Mouse (Mus musculus) cerebellum, adult 9-11 months (tissue): ENCODE results near the gene Mrpl43.

Source experiments
- DNase-seq: peaks from one replicate; pipeline ENCODE4 v3.0.0; 2022

Gene Mrpl43

DNA sequence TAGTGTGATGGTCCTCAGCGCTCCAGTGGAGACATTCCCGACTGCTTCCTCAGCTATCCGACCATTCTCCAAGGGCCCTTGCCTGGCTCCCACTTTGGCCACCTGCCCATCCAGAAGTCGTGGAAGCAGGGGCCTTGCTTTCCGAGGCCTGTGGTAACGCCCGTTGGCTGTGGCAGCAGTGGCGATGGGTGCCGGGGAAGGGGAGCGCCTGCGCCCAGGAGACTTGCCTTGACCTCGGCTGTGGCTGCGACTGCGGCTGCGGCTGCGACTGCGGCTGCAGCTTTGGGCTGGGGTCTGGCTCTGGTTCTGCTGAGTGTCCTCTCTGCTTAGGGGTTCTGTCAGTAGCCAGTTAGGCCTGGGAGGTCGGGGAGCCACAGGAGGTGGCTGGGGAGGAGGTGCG lies 22.5 kb upstream of the Mrpl43 start:
- DNase-seq, result peak; percentile 52

- peak; percentile 64 for DNase-seq
Observed at GRCm38 (mm10) chr19:45027848-45028247, 21.6 kb upstream of the Mrpl43 start.

GRCm38 (mm10) chr19:45026958-45027670 lies 20.9 kb upstream of the Mrpl43 start:
- peak; percentile 26 for DNase-seq

- peak; percentile 43 for DNase-seq
Observed at GRCm38 (mm10) chr19:45025937-45026568, 19.8 kb upstream of the Mrpl43 start.

DNA sequence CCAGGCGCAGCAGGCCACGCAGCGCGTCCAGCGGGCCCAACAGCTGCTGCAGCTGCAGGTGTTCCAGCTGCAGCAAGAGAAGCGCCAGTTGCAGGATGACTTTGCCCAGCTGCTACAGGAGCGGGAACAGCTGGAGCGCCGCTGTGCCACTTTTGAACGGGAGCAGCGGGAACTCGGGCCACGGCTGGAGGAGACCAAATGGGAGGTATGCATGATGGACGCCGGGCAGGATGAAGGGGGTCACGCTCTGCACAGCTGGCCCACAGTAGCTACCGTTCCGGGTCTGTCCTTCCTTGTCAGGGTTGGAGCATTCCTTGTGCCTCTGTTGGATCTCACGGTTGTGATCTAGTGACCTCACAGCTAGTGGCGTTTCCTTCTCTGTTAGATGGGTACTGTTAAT lies 18.5 kb upstream of the Mrpl43 start:
- peak; percentile 37 for DNase-seq

GRCm38 (mm10) chr19:45023993-45024392 lies 17.8 kb upstream of the Mrpl43 start:
- no peak for DNase-seq

DNA sequence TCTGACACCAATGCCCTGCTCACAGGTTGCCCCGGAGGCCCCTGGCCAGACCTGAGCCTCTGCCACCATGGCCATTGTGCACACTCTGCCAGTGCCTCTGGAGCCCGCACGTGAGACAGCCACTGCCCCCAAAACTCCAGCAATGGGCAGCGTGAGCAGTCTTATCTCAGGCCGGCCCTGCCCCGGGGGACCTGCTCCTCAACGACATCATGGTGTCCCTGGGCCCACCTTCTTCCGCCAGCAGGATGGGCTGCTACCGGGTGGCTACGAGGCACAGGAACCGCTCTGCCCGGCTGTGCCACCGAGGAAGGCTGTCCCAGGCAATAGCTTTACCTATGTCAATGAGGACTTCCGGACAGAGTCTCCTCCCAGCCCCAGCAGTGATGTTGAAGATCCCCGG lies 15.1 kb upstream of the Mrpl43 start:
- peak; percentile 40 for DNase-seq

DNA sequence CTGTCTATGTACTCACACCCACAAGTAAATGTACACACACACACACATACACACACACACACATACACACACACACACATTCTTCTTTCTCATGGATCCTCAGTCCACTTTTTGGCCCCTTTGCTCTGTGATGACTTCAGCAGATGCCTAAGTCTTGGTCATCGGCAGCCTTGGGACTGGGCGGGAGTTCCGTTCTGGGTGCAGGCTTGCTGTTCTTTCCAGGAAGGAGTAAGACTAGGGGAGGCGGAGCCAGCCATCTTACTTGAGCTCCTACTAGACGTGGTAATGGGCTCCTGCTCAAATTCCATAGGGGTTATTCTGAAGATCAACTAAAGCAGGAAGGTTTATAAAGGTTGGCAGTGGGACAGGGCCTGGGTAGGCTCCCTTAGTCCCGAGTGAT lies 14.1 kb upstream of the Mrpl43 start:
- DNase-seq, result no peak

- peak; percentile 79 for DNase-seq
Observed at GRCm38 (mm10) chr19:45018351-45018831, 12.1 kb upstream of the Mrpl43 start.

GRCm38 (mm10) chr19:45017909-45018308 lies 11.7 kb upstream of the Mrpl43 start:
- peak; percentile 89 for DNase-seq

DNA sequence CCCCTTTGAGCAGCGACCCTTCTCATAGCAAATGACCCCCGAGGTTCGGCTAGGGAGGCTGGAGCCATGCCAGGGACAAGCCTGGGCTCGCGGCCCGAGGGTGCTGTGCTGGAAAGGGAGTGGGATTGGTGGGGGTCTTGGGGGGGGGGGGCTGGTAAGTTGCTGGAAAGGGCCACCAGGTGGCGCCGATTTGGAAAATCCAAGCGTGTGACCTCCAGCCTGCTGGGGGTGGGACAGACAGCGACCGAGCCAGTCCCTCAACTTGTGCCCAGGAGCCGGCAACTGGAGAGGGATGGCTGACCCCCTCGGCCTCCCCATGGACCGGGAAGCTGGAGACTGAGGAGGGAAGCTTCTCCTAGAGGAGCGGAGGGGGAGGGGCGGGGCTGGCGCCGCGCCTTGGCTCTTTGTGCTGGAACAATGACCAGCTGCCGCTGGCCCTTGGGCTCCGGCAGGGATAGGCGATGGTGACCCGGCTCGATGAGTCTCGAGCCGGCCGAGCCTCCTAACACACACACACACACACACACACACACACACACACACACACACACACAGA lies 11.1 kb upstream of the Mrpl43 start:
- DNase-seq, result peak; percentile 92

DNA sequence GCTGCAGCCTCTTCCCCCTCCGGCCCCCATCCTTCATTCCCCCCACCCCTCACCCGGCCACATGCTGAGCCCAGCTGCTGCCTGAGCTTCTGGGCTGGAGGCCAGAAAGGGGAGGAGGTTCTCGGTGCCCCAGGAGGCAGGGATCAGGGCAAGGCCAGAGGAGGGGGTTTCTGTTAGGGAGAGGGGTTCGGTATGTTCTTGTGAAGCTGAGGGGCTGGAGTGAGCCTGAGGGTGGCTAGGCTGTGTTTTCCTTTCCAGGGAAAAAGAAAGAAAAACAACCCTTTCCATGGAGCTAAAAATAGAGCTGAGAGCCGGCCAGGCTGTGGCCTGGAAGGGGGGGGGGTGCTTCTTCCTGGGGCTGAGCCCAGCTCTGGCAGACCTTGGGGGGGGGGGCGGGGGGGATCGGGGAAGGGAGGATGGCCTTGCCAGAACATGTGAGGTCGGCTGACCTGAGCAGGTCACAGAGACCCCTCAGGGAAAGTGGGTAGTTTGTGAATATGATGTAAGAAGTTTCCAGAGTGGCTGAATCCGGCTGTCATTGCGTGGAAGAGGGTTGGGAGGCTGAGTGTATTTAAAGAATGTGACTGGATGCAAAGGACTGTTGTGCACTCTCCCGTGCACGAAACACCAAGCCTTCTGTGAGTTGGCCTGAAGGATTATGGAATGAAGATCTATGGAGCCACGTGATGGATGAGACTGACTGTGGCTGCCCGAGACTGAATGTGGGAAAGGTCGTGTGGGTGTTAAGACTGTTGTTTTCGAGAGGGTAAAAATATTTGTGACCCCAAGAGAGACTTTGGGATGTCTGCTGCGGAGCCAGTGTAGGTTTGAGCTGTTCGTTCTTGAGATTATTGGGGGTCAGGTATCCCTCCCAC lies 10.3 kb upstream of the Mrpl43 start:
- DNase-seq, result peak; percentile 89

GRCm38 (mm10) chr19:45015518-45016281 lies 9.5 kb upstream of the Mrpl43 start:
- DNase-seq, result peak; percentile 84

DNA sequence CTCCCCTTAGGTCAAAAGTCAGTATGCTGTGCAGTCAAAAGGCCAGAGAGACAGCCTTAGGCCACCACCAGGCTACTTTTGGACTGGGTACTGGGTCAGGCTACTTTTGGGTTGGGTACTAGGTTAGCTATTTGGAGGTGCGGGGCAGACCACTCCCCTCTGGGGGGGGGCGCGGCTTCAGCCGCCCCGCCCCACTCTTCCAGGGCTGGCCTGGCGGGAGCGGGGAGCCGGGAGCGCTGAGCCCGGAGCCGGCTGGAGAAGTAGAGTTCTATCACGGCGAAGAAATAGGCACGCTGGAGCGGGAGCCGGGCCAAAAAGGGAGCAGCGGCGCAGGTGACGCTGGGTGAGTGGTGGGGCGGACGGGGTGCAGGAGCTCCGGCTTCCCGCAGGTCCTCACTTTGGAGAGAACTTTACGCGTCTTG lies 8.8 kb upstream of the Mrpl43 start:
- DNase-seq, result peak; percentile 84

DNA sequence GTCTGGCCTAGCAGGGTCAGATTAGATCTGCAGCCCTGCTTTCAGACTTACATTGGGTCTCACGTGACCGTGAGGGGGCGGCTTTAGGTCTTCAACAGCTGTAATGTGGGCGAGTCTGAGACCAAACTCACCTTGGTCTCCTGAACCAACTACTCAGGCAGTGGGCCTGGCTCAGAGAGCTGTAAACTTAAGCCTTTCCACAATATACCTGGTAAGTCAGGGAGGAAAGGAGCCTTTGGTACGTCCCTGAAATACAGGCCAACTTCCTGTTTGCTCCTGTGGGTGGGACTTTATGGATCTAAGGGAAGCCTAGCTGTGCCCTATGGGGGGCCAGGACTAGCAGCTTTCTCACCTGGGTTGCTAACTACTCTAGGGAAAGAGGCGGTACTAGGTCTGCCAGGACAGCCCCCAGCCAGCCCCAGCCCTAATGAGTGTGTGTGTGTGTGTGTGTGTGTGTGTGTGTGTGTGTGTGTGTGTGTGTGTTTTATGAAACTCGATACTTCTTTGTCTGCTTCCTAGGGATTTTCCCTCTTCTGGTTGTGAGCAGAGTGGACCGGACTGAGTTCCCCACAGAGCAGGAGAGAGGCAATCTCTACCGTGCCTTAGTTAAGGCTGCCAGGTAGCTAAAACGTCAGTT lies 8.2 kb upstream of the Mrpl43 start, which contains the start of gene Lzts2:
Lzts2 (plus strand) TSS at position 80 of the 637 bp plus-strand sequence.
- DNase-seq, result peak; percentile 59

- no peak for DNase-seq
Observed at GRCm38 (mm10) chr19:45013581-45014225, 7.5 kb upstream of the Mrpl43 start.

DNA sequence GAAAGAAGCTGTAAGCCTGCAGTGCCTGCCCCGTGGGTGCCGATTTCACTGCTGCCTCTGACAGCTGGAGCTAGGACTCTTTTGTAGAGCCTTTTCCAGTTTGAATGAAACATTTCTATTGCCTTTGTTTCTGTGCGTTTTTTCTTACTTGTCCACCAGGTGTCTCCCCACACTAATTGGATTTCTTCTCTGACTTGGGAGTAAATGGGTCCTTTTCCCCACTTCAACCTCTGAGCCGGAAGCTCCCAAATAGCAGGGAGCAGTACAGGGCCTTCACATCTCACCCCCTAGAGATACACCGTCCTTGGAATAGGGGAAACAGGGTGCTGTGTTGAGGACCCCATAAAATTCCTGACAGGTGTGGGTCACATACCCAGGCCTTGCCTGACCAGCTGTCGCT lies 6.4 kb upstream of the Mrpl43 start:
- DNase-seq, result no peak

DNA sequence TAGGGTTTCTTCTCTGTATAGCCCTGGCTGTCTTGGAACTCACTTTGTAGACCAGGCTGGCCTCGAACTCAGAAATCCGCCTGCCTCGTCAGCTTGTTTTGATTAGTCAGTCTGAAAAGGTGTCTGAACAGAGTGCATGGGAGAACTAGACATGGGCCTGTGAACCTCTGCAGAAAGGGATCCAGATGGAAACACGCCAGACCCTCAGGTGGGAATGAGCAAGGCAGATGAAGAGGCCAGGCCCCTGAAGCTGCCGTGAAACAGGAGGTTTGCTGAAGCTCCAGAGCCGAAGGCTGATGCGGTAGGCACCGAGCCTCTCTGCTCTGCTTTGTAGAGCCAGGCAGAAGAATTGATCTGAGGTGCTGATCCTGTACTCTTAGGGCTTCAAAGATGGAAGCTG lies 6.0 kb upstream of the Mrpl43 start:
- no peak for DNase-seq

DNA sequence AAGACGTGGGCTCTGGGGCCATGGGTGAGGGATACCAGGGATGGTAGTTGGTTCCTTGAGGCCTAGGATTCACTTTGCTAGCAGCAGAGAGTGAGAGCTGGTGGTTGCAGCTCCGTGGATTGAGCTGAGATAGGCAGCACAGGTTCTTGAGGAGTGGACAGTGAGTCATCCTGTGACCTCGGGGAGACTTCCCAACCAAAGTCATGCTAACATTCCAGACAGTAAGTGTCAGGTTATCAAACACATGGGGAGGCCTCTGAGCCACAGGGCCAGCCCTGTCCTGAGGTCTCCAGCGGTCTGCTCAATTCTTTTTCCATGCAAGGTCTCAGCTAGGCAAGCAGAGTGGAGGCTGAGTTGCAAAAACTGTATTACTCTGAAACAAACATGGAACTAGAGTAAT lies 4.4 kb upstream of the Mrpl43 start:
- DNase-seq, result no peak

DNA sequence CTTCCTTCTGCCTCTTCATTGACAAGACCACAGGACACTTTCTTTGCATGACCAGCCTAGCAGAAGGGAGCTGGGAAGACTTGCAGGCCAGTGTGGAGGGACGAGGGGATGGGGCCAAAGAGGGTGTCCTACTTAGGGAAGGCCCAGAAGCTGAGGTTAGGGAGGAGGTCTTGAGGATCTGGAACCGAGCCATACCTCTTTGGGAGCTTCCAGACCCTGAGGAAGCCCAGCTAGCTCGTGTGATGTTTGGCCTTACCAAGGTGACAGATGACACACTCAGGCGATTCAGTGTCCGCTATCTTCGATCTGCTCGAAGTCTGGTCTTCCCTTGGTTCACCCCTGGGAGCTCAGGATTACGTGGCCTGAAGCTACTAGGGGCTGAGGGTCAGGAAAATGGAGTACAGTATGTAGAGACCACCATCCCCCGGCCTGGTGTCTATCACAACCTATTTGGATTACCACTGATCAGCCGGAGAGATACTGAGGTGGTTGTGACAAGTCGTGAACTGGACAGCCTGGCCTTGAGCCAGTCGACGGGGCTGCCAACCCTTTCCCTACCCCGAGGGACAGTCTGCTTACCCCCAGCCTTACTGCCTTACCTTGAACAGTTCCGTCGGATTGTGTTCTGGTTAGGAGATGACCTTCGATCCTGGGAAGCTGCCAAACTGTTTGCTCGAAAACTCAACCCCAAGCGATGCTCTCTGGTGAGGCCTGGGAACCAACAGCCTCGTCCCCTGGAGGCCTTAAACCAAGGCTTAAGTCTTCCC lies 1.4 kb upstream of the Mrpl43 start:
- peak; percentile 69 for DNase-seq
